ENCODE assay signal across 8 mouse cellular contexts in genomic region chr11:105153068-105153833, GRCm38 (mm10). TPM values are rescaled to one million over a fixed set of nuclear protein-coding genes. Genes with fewer than 3 reads are reported as not detected.
A peak's percentile ranks its signal among the peaks of the same experiment; 100 is the strongest.
DNase-seq lines count a peak whose midpoint lies in the region; ATAC-seq and TF ChIP-seq lines count a peak whose summit lies in the region.

No protein-coding gene starts in this region.

- no peaks in the 10 kb centered on the region for H3K36me3 ChIP-seq in G1E (replicated peaks)
- H3K36me3 ChIP-seq in heart, embryonic 16.5 days (ENCODE audit: control insufficient read depth, insufficient read depth): no peaks in the 10 kb centered on the region
- H3K36me3 ChIP-seq in stomach, embryonic 16.5 days (ENCODE audit: control insufficient read depth, insufficient read depth, low read length): no peaks in the 10 kb centered on the region

- H3K9ac ChIP-seq in heart, embryonic 16.5 days (ENCODE audit: low read length): 0 out of 2 replicates have a peak overlapping the region, but pooled peaks have one; percentile 25
- no peak overlapping the region; the same call in 1 of the 2 replicates for H3K9ac ChIP-seq in stomach, embryonic 16.5 days (ENCODE audit: low read length)

- TF ChIP-seq CTCF in G1E (IDR thresholded peaks at IDR 0.05; ENCODE audit: low read depth, low read length): no peak
- TF ChIP-seq CTCF in bone marrow, adult 2 months (IDR thresholded peaks at IDR 0.05; ENCODE audit: control insufficient read depth, insufficient read depth, low read length): no peak

- no peaks in the 10 kb centered on the region for H3K9me3 ChIP-seq in G1E (replicated peaks)
- no peaks in the 10 kb centered on the region for H3K9me3 ChIP-seq in heart, embryonic 16.5 days (replicated peaks; ENCODE audit: control insufficient read depth, low read length)
- no peaks in the 10 kb centered on the region for H3K9me3 ChIP-seq in stomach, embryonic 16.5 days (replicated peaks; ENCODE audit: control insufficient read depth, low read length)

- H3K4me1 ChIP-seq in G1E (ENCODE audit: insufficient read depth, low read depth, low read length): peaks cover 90% of the 10 kb centered on the region
- no peaks in the 10 kb centered on the region for H3K4me1 ChIP-seq in bone marrow, adult 2 months (ENCODE audit: control insufficient read depth, insufficient read depth, low read length)
- peaks cover 21% of the 10 kb centered on the region for H3K4me1 ChIP-seq in heart, embryonic 16.5 days (ENCODE audit: control insufficient read depth, insufficient read depth, low read length)
- peaks cover 14% of the 10 kb centered on the region for H3K4me1 ChIP-seq in stomach, embryonic 16.5 days (ENCODE audit: control insufficient read depth, insufficient read depth, low read length)

- 0 out of 2 replicates have a peak, but pooled peaks have one; percentile 16 for ATAC-seq in G1E (ENCODE audit: extremely low read depth, insufficient number of reproducible peaks, low FRiP score, poor library complexity, severe bottlenecking)
- peak; percentile 85 for ATAC-seq in heart, embryonic 16.5 days (replicated peaks; ENCODE audit: extremely low read depth, insufficient read depth, low FRiP score)
- ATAC-seq in megakaryocyte progenitor cell, adult 5-6 weeks (replicated peaks; ENCODE audit: poor library complexity): peak; percentile 21
- peak; percentile 82 for ATAC-seq in stomach, embryonic 16.5 days (ENCODE audit: insufficient read depth, low FRiP score)

- no peaks in the 10 kb centered on the region for H3K27me3 ChIP-seq in G1E (ENCODE audit: insufficient read depth, low read length)
- H3K27me3 ChIP-seq in heart, embryonic 16.5 days (ENCODE audit: control insufficient read depth, insufficient read depth, low read length): no peaks in the 10 kb centered on the region
- no peaks in the 10 kb centered on the region for H3K27me3 ChIP-seq in stomach, embryonic 16.5 days (ENCODE audit: control insufficient read depth, insufficient read depth, low read length)

- H3K4me2 ChIP-seq in heart, embryonic 16.5 days (ENCODE audit: low read depth, low read length): peak overlapping the region; percentile 4; the same call in 1 of the 2 replicates
- no peak overlapping the region for H3K4me2 ChIP-seq in stomach, embryonic 16.5 days (ENCODE audit: low read depth, low read length)

- 46% methylated on average over 12 of the region's 12 CpGs for WGBS in bone marrow, adult 2 months
- 22% methylated on average over 12 of the region's 12 CpGs for whole genome bisulfite sequencing in heart, embryonic 16.5 days
- 29% methylated on average over 12 of the region's 12 CpGs for WGBS in stomach, embryonic 16.5 days

- no peak for TF ChIP-seq POLR2A in bone marrow, adult 2 months (IDR thresholded peaks at IDR 0.05; ENCODE audit: borderline replicate concordance, control insufficient read depth, low read depth, low read length)

- DNase-seq in G1E (ENCODE audit: low spot score): peak; percentile 27
- peak; percentile 78 for DNase-seq in kidney, postnatal 14 days
- no peak for DNase-seq in urinary bladder, adult 18-20 months (ENCODE audit: low spot score in 2 of 2)
- DNase-seq in cerebellum, adult 8-10 months: no peak

- H3K27ac ChIP-seq in bone marrow, adult 2 months (ENCODE audit: control insufficient read depth, insufficient read depth, low read depth, low read length, poor library complexity): peak overlapping the region; percentile 55
- H3K27ac ChIP-seq in heart, embryonic 16.5 days (ENCODE audit: low read length): peak overlapping the region; percentile 6; the same call in 1 of the 2 replicates
- H3K27ac ChIP-seq in stomach, embryonic 16.5 days (ENCODE audit: low read length): no peak overlapping the region

- peak overlapping the region; percentile 64; the same call in 1 of the 2 replicates for H3K4me3 ChIP-seq in G1E (ENCODE audit: low read depth, low read length)
- no peak overlapping the region for H3K4me3 ChIP-seq in bone marrow, adult 2 months (replicated peaks; ENCODE audit: control insufficient read depth, low read depth, low read length)
- no peak overlapping the region for H3K4me3 ChIP-seq in heart, embryonic 16.5 days (ENCODE audit: low read length)
- no peak overlapping the region for H3K4me3 ChIP-seq in stomach, embryonic 16.5 days (replicated peaks; ENCODE audit: low read length)

RNA-seq across cellular contexts. Expression of gene Gm10842, which starts 6.6 kb away (rescaled TPM):
- not detected in 2 replicates for total RNA-seq in G1E (2014; fragmentation: Nextera tagmentation)
- not detected in 2 replicates for total RNA-seq in G1E (2017)
- polyA plus RNA-seq in G1E (2012): not detected in 2 replicates
- not detected in 2 replicates for polyA plus RNA-seq in bone marrow, adult 2 months (2011; ENCODE audit: insufficient read depth, insufficient read length, low replicate concordance, missing spikeins)
- not detected in 2 replicates for polyA plus RNA-seq in heart, embryonic 16.5 days (2015; fragmentation: Nextera tagmentation; extraction: Ambion mirVana)
- not detected in 2 replicates for total RNA-seq in megakaryocyte progenitor cell, adult 5-6 weeks (2015)
- not detected in 2 replicates for total RNA-seq in megakaryocyte progenitor cell, adult 5-6 weeks (2017)
- not detected in 2 replicates for polyA plus RNA-seq in stomach, embryonic 16.5 days (2015; fragmentation: Nextera tagmentation; extraction: Ambion mirVana)

RNA-seq across cellular contexts. Expression of gene Tlk2, which starts 25.4 kb away (rescaled TPM):
- total RNA-seq in G1E (2014; fragmentation: Nextera tagmentation) (187 and 232 TPM in 2 replicates), G1E (2017) (95.9 and 102 TPM in 2 replicates)
- 20.4 and 23.3 TPM in 2 replicates for polyA plus RNA-seq in G1E (2012)
- 25.7 and 33.3 TPM in 2 replicates for polyA plus RNA-seq in bone marrow, adult 2 months (2011; ENCODE audit: insufficient read depth, insufficient read length, low replicate concordance, missing spikeins)
- polyA plus RNA-seq in heart, embryonic 16.5 days (2015; fragmentation: Nextera tagmentation; extraction: Ambion mirVana): 12.9 and 15.3 TPM in 2 replicates
- total RNA-seq in megakaryocyte progenitor cell, adult 5-6 weeks (2015): 45.0 and 53.0 TPM in 2 replicates
- total RNA-seq in megakaryocyte progenitor cell, adult 5-6 weeks (2017): 58.3 and 73.3 TPM in 2 replicates
- polyA plus RNA-seq in stomach, embryonic 16.5 days (2015; fragmentation: Nextera tagmentation; extraction: Ambion mirVana): 10.5 TPM in 2 replicates

RNA-seq across cellular contexts. Expression of gene Mettl2, which starts 27.0 kb away (rescaled TPM):
- total RNA-seq in G1E (2014; fragmentation: Nextera tagmentation): 59.2 and 62.9 TPM in 2 replicates
- 35.5 and 40.4 TPM in 2 replicates for total RNA-seq in G1E (2017)
- polyA plus RNA-seq in G1E (2012): 14.0 and 14.9 TPM in 2 replicates
- polyA plus RNA-seq in bone marrow, adult 2 months (2011; ENCODE audit: insufficient read depth, insufficient read length, low replicate concordance, missing spikeins): 3.3 and 4.5 TPM in 2 replicates
- 23.0 and 28.1 TPM in 2 replicates for polyA plus RNA-seq in heart, embryonic 16.5 days (2015; fragmentation: Nextera tagmentation; extraction: Ambion mirVana)
- 16.4 and 18.8 TPM in 2 replicates for total RNA-seq in megakaryocyte progenitor cell, adult 5-6 weeks (2015)
- total RNA-seq in megakaryocyte progenitor cell, adult 5-6 weeks (2017): 29.1 and 30.6 TPM in 2 replicates
- 32.1 and 32.8 TPM in 2 replicates for polyA plus RNA-seq in stomach, embryonic 16.5 days (2015; fragmentation: Nextera tagmentation; extraction: Ambion mirVana)

Comparison
In these comparisons a context has a peak if more than half of its experiments do, and no peak if none do; other contexts are left out.
1. ATAC-seq: peak in every context shown above with its lines; median percentile 85 in heart, embryonic 16.5 days; 82 in stomach, embryonic 16.5 days; 21 in megakaryocyte progenitor cell, adult 5-6 weeks; 16 in G1E.
2. DNase-seq: peak in G1E (single experiment) and kidney, postnatal 14 days (single experiment); none in urinary bladder, adult 18-20 months (0 of 2) and cerebellum, adult 8-10 months (single experiment).